Mouse (Mus musculus): ENCODE measurements around the gene Hltf.

The Hltf gene

DNA sequence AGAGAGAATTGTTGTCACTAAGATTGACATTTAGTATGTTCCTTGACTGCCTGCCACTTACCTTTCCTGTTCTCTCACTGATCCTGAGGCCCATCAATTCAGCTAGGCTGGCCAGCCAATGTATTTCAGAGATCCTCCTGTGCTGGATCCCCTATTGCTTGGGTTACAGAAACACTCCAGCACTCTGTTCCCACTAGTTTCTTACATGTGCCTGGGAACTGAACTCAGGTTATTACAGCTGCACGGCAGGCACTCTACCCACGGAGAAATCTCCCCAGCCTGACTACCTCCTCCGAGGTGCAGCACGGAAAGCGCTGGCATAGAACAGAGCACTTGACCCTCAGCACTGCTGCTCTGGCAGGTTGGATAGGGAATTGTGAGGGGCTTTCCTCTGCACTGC lies 90.0 kb downstream of the Hltf start:
- DNase-seq: no peak

DNA sequence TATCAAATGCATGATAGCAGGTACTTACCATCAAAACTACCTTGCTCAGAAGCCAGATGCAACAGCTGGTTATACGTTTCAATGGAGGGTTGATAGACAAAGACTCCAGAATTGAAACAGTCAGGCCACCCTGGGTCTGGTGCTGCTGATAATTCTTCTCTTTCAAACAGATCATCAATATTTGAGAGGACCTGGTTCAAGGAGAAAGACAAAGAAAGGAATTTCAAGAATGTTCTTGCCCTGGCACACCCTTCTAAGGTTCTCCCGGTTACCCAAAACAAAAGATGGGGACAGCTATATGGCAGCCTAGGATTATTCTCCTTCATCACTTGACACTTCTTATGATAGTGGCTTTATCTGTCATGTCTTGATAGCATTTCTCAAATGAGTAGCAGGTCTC lies 92.9 kb downstream of the Hltf start:
- DNase-seq: no peak

- DNase-seq: no peak
Observed at GRCm38 (mm10) chr3:20151651-20152050, 94.0 kb downstream of the Hltf start.

DNA sequence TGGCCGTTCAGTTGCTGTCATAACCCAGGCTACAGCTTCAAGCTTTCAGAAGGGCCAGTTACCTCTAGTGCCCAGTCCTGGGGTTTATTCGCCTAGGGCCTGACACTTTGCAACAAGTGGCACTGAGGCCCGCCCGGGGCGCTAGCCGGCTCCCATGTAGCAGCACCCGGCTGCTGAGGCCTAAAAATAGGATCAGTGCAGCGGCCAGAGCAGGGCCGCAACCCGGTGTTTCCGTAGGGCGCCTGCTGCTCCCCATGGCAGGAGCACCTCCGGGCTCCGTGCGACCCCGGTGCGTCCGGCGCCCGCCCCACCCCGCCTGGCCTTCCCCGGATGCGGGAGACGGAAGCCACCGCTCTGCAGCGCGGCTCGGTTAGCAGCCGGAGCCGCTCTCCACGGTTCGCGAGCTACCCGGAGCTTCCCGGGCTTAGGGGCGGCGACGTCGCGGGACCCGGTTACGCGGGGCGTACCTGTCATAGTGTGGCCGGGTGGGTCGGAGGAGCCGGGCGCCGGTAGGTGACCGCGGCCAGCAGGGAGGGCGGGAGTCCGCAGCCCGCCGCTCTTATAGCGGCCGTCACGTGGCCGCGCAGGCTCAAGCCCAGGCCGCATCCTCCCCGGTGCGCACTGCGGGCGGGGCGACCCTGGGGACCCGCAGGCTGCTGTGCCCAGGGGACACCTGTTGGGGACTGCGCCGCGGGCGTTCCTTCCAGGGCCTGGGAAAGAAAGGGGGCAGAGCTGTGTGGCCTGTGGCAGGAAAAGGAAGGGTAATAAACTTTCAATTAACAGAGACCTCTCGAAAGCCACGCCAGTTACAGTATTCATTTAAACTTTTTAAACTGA lies 97.1 kb downstream of the Hltf start, which contains the start of gene Gyg:
Gyg (minus strand) TSS at position 787 of the 837 bp plus-strand sequence.
- peak; percentile 59 for DNase-seq

GRCm38 (mm10) chr3:20155476-20155875 lies 97.9 kb downstream of the Hltf start:
- DNase-seq: no peak

DNA sequence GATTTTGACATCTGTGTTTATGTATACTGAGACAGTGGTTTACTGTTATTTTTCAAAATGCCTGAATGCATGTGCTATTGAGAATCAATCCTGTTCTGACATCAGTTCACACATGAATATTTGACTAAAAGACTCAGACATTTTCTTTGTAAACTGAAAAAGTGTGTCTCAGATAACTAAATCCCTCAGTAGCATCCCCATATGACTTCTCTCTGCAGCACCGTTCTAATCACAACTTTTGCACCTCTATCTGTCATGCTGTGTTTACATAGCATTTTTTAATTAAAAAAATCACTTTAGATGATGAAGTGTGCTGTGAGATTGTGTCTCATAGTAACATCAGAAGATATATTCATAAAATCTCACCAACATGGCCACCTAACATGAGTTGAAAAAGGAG lies 109.9 kb downstream of the Hltf start:
- DNase-seq: no peak

Data from lung, postnatal 10 days (tissue).